ENCODE assay signal across 8 mouse cellular contexts in the genomic region with DNA sequence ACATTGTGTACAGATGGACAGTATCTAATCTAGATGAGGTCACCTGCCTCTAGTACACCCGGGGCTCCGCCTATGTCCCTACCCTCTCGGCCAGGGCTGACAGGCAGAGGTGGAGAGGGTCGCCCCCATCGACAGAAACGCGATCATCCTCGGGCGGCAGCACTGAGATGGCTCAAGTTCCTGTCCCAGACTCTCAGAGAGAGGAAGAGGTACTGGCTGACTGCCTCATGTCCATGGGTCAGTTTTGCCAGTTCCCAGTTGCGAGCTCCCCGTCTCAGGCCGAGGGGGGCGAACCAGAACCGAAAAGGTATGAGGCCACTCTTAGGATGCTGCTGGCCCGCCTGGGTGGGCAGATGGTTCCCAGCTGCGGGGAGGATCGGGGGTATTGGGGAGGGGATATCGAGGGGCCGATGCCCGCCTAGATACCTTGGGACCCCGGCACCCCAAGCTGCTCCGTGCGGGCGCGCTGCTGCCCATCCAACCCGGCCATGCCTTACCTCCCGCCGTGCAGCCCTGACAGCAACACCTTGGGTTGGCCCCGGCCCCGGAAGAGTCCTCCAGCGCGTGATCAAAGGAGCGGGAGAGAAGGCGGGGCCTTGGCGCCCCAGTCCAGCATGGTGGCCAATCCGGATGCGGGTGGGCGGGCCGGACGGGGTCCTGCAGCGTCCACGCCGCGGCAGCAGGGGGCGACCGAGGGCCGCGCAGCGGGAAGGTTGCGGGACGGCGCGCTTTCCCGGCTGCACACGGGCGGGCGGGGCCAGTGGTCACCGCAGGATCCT. TPM values are rescaled to one million over a fixed set of nuclear protein-coding genes. Genes with fewer than 3 reads are reported as not detected.
A peak's percentile ranks its signal among the peaks of the same experiment; 100 is the strongest.
DNase-seq lines count a peak whose midpoint lies in the region; ATAC-seq lines count a peak whose summit lies in the region.

Gene AI413582, minus strand, starts transcription at position 594 of the 779 bp plus-strand sequence.

- H3K9me3 ChIP-seq in forebrain, embryonic 10.5 days, result no peaks in the 10 kb centered on the region
- H3K9me3 ChIP-seq in heart, embryonic 14.5 days (ENCODE audit: control insufficient read depth, low read length), result no peaks in the 10 kb centered on the region
- H3K9me3 ChIP-seq in liver, embryonic 12.5 days (replicated peaks), result no peaks in the 10 kb centered on the region

- DNase-seq in c-Kit-negative CD71-positive TER-119-positive erythroid progenitor cells, embryonic 14.5 days (ENCODE audit: low read depth, low spot score), result peak; percentile 84
- peak; percentile 95 for DNase-seq in forebrain, embryonic 10.5 days (ENCODE audit: extremely low spot score, low spot score)
- DNase-seq in kidney, postnatal 14 days, result peak; percentile 97
- DNase-seq in naive thymus-derived CD4-positive, alpha-beta T cell, adult 2 months (ENCODE audit: low read depth), result peak; percentile 95
- peak; percentile 95 for DNase-seq in splenic B cell, adult 2 months (ENCODE audit: low read depth, low spot score)

- peak within 1 kb of the TSS; percentile 76 for H3K9ac ChIP-seq in heart, embryonic 14.5 days (ENCODE audit: low read length)
- peak within 1 kb of the TSS; percentile 79 for H3K9ac ChIP-seq in liver, embryonic 12.5 days

- ATAC-seq in CD4-positive, CD25-positive, alpha-beta regulatory T cell, adult 4 months, result peak; percentile 98
- ATAC-seq in heart, embryonic 14.5 days (ENCODE audit: insufficient number of reproducible peaks, insufficient read depth, low FRiP score, low read depth), result peak; percentile 87
- peak; percentile 92 for ATAC-seq in liver, embryonic 12.5 days

- H3K27me3 ChIP-seq in forebrain, embryonic 10.5 days (ENCODE audit: poor library complexity, severe bottlenecking), result peaks cover 18% of the 10 kb centered on the region
- no peaks in the 10 kb centered on the region for H3K27me3 ChIP-seq in heart, embryonic 14.5 days (ENCODE audit: control insufficient read depth, insufficient read depth, low read length)
- peaks cover 7% of the 10 kb centered on the region; the same call in 1 of the 2 replicates for H3K27me3 ChIP-seq in liver, embryonic 12.5 days (replicated peaks)
- no peaks in the 10 kb centered on the region for H3K27me3 ChIP-seq in splenic B cell, adult 2 months (ENCODE audit: control insufficient read depth, insufficient read depth, low read length, poor library complexity, severe bottlenecking)

- peak within 1 kb of the TSS; percentile 68 for H3K4me3 ChIP-seq in forebrain, embryonic 10.5 days
- peak within 1 kb of the TSS; percentile 54 to 60 for H3K4me3 ChIP-seq in heart, embryonic 14.5 days (ENCODE audit: control insufficient read depth in 1 of 2, insufficient read depth in 1 of 2, low read depth in 1 of 2, low read length in 2 of 2)
- H3K4me3 ChIP-seq in liver, embryonic 12.5 days, result peak within 1 kb of the TSS; percentile 72

- peak within 1 kb of the TSS; percentile 88 for H3K27ac ChIP-seq in forebrain, embryonic 10.5 days
- H3K27ac ChIP-seq in heart, embryonic 14.5 days (replicated peaks in 1 of 2; ENCODE audit: control insufficient read depth in 1 of 2, insufficient read depth in 1 of 2, low read depth in 2 of 2, low read length in 2 of 2), result peak within 1 kb of the TSS in 1 of 2 experiments; percentile 33; a peak in 1 of 4 replicates
- peak within 1 kb of the TSS; percentile 80 for H3K27ac ChIP-seq in liver, embryonic 12.5 days

- H3K4me2 ChIP-seq in heart, embryonic 14.5 days (ENCODE audit: low read length), result peak within 1 kb of the TSS; percentile 99
- peak within 1 kb of the TSS; percentile 99 for H3K4me2 ChIP-seq in liver, embryonic 12.5 days

- WGBS in forebrain, embryonic 10.5 days, result under 1% methylated on average over 58 of the region's 58 CpGs
- WGBS in heart, embryonic 14.5 days, result under 1% methylated on average over 58 of the region's 58 CpGs
- WGBS in liver, embryonic 12.5 days (ENCODE audit: insufficient replicate concordance), result under 1% methylated on average over 57 of the region's 58 CpGs

- H3K4me1 ChIP-seq in forebrain, embryonic 10.5 days, result peaks cover 54% of the 10 kb centered on the region
- peaks cover 12 to 22% of the 10 kb centered on the region in 2 experiments for H3K4me1 ChIP-seq in heart, embryonic 14.5 days (ENCODE audit: control insufficient read depth in 2 of 2, insufficient read depth in 2 of 2, low read length in 2 of 2)
- peaks cover 61% of the 10 kb centered on the region for H3K4me1 ChIP-seq in liver, embryonic 12.5 days

- H3K36me3 ChIP-seq in forebrain, embryonic 10.5 days (replicated peaks), result peaks cover 33% of the 10 kb centered on the region
- H3K36me3 ChIP-seq in heart, embryonic 14.5 days (ENCODE audit: control insufficient read depth, insufficient read depth, low read length), result peaks cover 11% of the 10 kb centered on the region
- peaks cover 26% of the 10 kb centered on the region for H3K36me3 ChIP-seq in liver, embryonic 12.5 days
- peaks cover 7% of the 10 kb centered on the region for H3K36me3 ChIP-seq in splenic B cell, adult 2 months (ENCODE audit: control insufficient read depth, insufficient read depth, low read length, poor library complexity, severe bottlenecking)

RNA-seq across cellular contexts. Expression of gene AI413582, which starts in this region (rescaled TPM):
- polyA plus RNA-seq in CD4-positive, CD25-positive, alpha-beta regulatory T cell, adult 4 months (2017; shearing (Covaris generic)), result 100 to 1,000 TPM; 106 to 112 TPM
- polyA plus RNA-seq in forebrain, embryonic 10.5 days (2016; fragmentation: Nextera tagmentation; extraction: Ambion mirVana), result 12.5 and 12.7 TPM in 2 replicates
- 18.5 and 24.2 TPM in 2 replicates for polyA plus RNA-seq in heart, embryonic 14.5 days (2014; fragmentation: Nextera tagmentation; extraction: Ambion mirVana)
- polyA plus RNA-seq in liver, embryonic 12.5 days (2016; fragmentation: Nextera tagmentation; extraction: Ambion mirVana), result 14.1 and 16.8 TPM in 2 replicates
